Mouse (Mus musculus) MEL (cell line): ENCODE measurements around the gene Suclg1. TPM values are rescaled to one million over a fixed set of nuclear protein-coding genes. Genes with fewer than 3 reads are reported as not detected.

Source experiments
- DNase-seq: peaks from one replicate; pipeline ENCODE4 v3.0.0; 2011; ENCODE audit warnings: low read depth, low spot score
- H3K27ac ChIP-seq: 2 replicates; pipeline ENCODE4 v1.5.1; 2012; ENCODE audit warnings: low read depth, mild to moderate bottlenecking, control low read depth, low read length, moderate library complexity; ENCODE audit not compliant: control insufficient read depth
- H3K27me3 ChIP-seq, 2 experiments: fragments of 150-350 bp in 1 of 2; sonication (generic) in 1 of 2; 2 replicates each; pipeline ENCODE4 v1.6.1; 2012; ENCODE audit warnings: low read length in 2 of 2, mild to moderate bottlenecking in 2 of 2, improper control_type of control experiment in 1 of 2, moderate library complexity in 1 of 2; ENCODE audit not compliant: insufficient read depth in 2 of 2, control insufficient read depth in 1 of 2
- H3K36me3 ChIP-seq, 2 experiments: 2 replicates each; pipeline ENCODE4 v1.6.1; 2012 to 2014; ENCODE audit warnings: low read length in 2 of 2, improper control_type of control experiment in 1 of 2, inconsistent platforms in 1 of 2, mild to moderate bottlenecking in 1 of 2; ENCODE audit not compliant: insufficient read depth in 2 of 2, control insufficient read depth in 1 of 2
- H3K4me1 ChIP-seq, 2 experiments: fragments of 150-350 bp in 1 of 2; sonication (generic) in 1 of 2; 2 replicates each; pipeline ENCODE4 v1.6.1; 2012; ENCODE audit warnings: low read length in 2 of 2, improper control_type of control experiment in 1 of 2, mild to moderate bottlenecking in 1 of 2; ENCODE audit not compliant: insufficient read depth in 2 of 2, control insufficient read depth in 1 of 2
- H3K4me3 ChIP-seq, 2 experiments: fragments of 150-350 bp in 1 of 2; sonication (generic) in 1 of 2; 2 replicates each; pipeline ENCODE4 v1.5.1; 2012; ENCODE audit warnings: low read depth in 2 of 2, low read length in 2 of 2, mild to moderate bottlenecking in 2 of 2, moderate library complexity in 2 of 2, control low read depth in 1 of 2, improper control_type of control experiment in 1 of 2; ENCODE audit not compliant: control insufficient read depth in 1 of 2, insufficient read depth in 1 of 2
- H3K79me2 ChIP-seq: 2 replicates; pipeline ENCODE4 v1.6.1; 2012; ENCODE audit warnings: mild to moderate bottlenecking, low read length, moderate library complexity; ENCODE audit not compliant: control insufficient read depth, poor library complexity, insufficient read depth
- H3K9ac ChIP-seq: 2 replicates; pipeline ENCODE4 v1.6.1; 2012; ENCODE audit warnings: low read depth, mild to moderate bottlenecking, control low read depth, low read length, moderate library complexity; ENCODE audit not compliant: control insufficient read depth, poor library complexity, severe bottlenecking
- H3K9me3 ChIP-seq: fragments of 150-350 bp; sonication (generic); replicated peaks from 2 replicates; pipeline ENCODE4 v1.6.1; 2012; ENCODE audit warnings: mild to moderate bottlenecking, low read length, improper control_type of control experiment, moderate library complexity; ENCODE audit not compliant: insufficient read depth
- CHD1 ChIP-seq: IDR thresholded peaks from 2 replicates; pipeline ENCODE4 v1.6.1; 2012; ENCODE audit warnings: low read depth, mild to moderate bottlenecking, inconsistent platforms, low read length, improper control_type of control experiment
- CTCF ChIP-seq, 3 experiments: IDR thresholded peaks in 2 of 3; conservative IDR thresholded peaks in 1 of 3; 2 replicates each; pipeline ENCODE4 v1.5.1; 2011 to 2012; ENCODE audit warnings: low read length in 3 of 3, low read depth in 2 of 3, mild to moderate bottlenecking in 2 of 3, improper control_type of control experiment in 1 of 3, inconsistent platforms in 1 of 3, mixed read lengths in 1 of 3, moderate library complexity in 1 of 3; ENCODE audit not compliant: control insufficient read depth in 1 of 3, insufficient read depth in 1 of 3, poor library complexity in 1 of 3, severe bottlenecking in 1 of 3
- E2F4 ChIP-seq: IDR thresholded peaks from 2 replicates; pipeline ENCODE4 v1.6.1; 2011; ENCODE audit warnings: low read depth, low read length, improper control_type of control experiment, borderline replicate concordance
- ELF1 ChIP-seq: IDR thresholded peaks from 2 replicates; pipeline ENCODE4 v1.6.1; 2014; ENCODE audit warnings: low read depth, mild to moderate bottlenecking, inconsistent platforms, low read length, improper control_type of control experiment, moderate library complexity
- GABPA ChIP-seq: IDR thresholded peaks from 2 replicates; pipeline ENCODE4 v1.6.1; 2012; ENCODE audit warnings: low read depth, mild to moderate bottlenecking, inconsistent platforms, low read length, improper control_type of control experiment, moderate library complexity
- HCFC1 ChIP-seq: IDR thresholded peaks from 2 replicates; pipeline ENCODE4 v1.6.1; 2012; ENCODE audit warnings: low read depth, mild to moderate bottlenecking, inconsistent platforms, low read length, improper control_type of control experiment, moderate library complexity
- JUND ChIP-seq: IDR thresholded peaks from 2 replicates; pipeline ENCODE4 v1.6.1; 2011; ENCODE audit warnings: low read depth, mild to moderate bottlenecking, improper control_type of control experiment, low read length
- KAT2A ChIP-seq: conservative IDR thresholded peaks from 2 replicates; pipeline ENCODE4 v1.6.1; 2012; ENCODE audit warnings: low read depth, low read length, improper control_type of control experiment, inconsistent platforms
- MAFK ChIP-seq: IDR thresholded peaks from 2 replicates; pipeline ENCODE4 v1.6.1; 2011; ENCODE audit warnings: low read depth, mild to moderate bottlenecking, low read length, improper control_type of control experiment, borderline replicate concordance
- MAX ChIP-seq: IDR thresholded peaks from 2 replicates; pipeline ENCODE4 v1.6.1; 2011; ENCODE audit warnings: low read length, improper control_type of control experiment
- MAZ ChIP-seq: IDR thresholded peaks from 2 replicates; pipeline ENCODE4 v1.6.1; 2012; ENCODE audit warnings: low read depth, mild to moderate bottlenecking, inconsistent platforms, low read length, improper control_type of control experiment
- MXI1 ChIP-seq: IDR thresholded peaks from 2 replicates; pipeline ENCODE4 v1.6.1; 2011; ENCODE audit warnings: mild to moderate bottlenecking, low read depth, low read length, improper control_type of control experiment
- POLR2AphosphoS2 ChIP-seq: IDR thresholded peaks from 2 replicates; pipeline ENCODE4 v1.6.1; 2011; ENCODE audit warnings: low read length, improper control_type of control experiment
- RAD21 ChIP-seq: IDR thresholded peaks from 2 replicates; pipeline ENCODE4 v1.6.1; 2011; ENCODE audit warnings: mild to moderate bottlenecking, low read depth, low read length, improper control_type of control experiment
- SMC3 ChIP-seq: IDR thresholded peaks from 2 replicates; pipeline ENCODE4 v1.6.1; 2011; ENCODE audit warnings: low read depth, low read length, improper control_type of control experiment
- USF1 ChIP-seq: IDR thresholded peaks from 2 replicates; pipeline ENCODE4 v1.6.1; 2014; ENCODE audit warnings: low read depth, mild to moderate bottlenecking, inconsistent platforms, low read length, improper control_type of control experiment, moderate library complexity
- ZC3H11A ChIP-seq: IDR thresholded peaks from 2 replicates; pipeline ENCODE4 v1.6.1; 2012; ENCODE audit warnings: low read depth, mild to moderate bottlenecking, inconsistent platforms, low read length, improper control_type of control experiment
- ZKSCAN1 ChIP-seq: IDR thresholded peaks from 2 replicates; pipeline ENCODE4 v1.6.1; 2012; ENCODE audit warnings: low read depth, mild to moderate bottlenecking, inconsistent platforms, low read length, improper control_type of control experiment, moderate library complexity
- ZMIZ1 ChIP-seq: IDR thresholded peaks from 2 replicates; pipeline ENCODE4 v1.6.1; 2012; ENCODE audit warnings: low read depth, mild to moderate bottlenecking, inconsistent platforms, low read length, improper control_type of control experiment, moderate library complexity
- polyA plus RNA-seq, 2 experiments: library from polyadenylated mRNA; stranded (reverse) in 1 of 2; unstranded in 1 of 2; fragments of >175 nt in 1 of 2; fragments of >200 nt in 1 of 2; gene quantifications; 2 replicates each; pipeline versions ENCODE4 v1.2.1 to v1.2.4; 2012; ENCODE audit warnings: low replicate concordance in 2 of 2, low read depth in 1 of 2; ENCODE audit not compliant: insufficient read length in 2 of 2, insufficient read depth in 1 of 2, missing spikeins in 1 of 2
- total RNA-seq: library from RNA; depleted of rRNA; stranded (reverse); fragments of 300-350 nt; gene quantifications from 2 replicates; pipeline ENCODE4 v1.2.3, GENCODE M21; 2012

Suclg1 gene
- total and polyA plus RNA-seq, 3 experiments = 158 to 207 TPM; not detected in 1

DNA sequence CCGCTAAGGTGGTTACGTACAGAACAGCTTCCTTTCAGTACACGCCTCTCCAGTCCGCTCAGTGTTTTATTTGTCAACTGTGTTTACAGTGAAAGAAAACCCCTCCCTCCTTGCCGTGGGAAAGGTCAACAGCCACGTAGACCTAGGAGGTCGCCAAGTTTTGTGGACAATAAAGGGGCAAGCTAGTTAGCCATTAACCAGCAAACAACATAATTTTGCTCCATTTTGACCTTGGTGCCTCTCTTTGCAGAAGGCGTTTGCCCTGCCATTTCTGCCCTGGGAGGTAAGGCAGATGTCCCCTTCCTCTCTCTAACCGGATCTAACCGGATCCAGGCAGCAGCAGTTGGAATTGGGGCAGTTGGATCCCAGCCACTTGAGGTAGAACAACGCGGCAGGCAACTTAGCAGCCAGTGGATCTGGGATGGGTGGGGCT, 16.0 kb upstream of the Suclg1 start:
- H3K36me3 ChIP-seq = no peaks in the 10 kb centered on the region
- DNase-seq = no peak
- TF ChIP-seq SMC3 = no peak
- no peak for TF ChIP-seq ELF1
- TF ChIP-seq MXI1 = no peak
- no peak for TF ChIP-seq HCFC1
- no peak for TF ChIP-seq POLR2AphosphoS2
- TF ChIP-seq ZC3H11A = no peak
- no peak for TF ChIP-seq JUND
- no peak for TF ChIP-seq ZMIZ1
- TF ChIP-seq E2F4 = no peak
- no peak for TF ChIP-seq USF1
- TF ChIP-seq KAT2A = no peak
- TF ChIP-seq, all 39 proteins: peak for 0
- Histone ChIP-seq H3K27me3 (no peaks in the 10 kb centered on the region; a peak in 1 of 4 replicates), H3K79me2 (no peaks in the 10 kb centered on the region), H3K4me1 (no peaks in the 10 kb centered on the region), H3K4me3 (no peak overlapping the region), H3K9ac (no peak overlapping the region), H3K27ac (no peak overlapping the region), H3K9me3 (no peaks in the 10 kb centered on the region)

DNA sequence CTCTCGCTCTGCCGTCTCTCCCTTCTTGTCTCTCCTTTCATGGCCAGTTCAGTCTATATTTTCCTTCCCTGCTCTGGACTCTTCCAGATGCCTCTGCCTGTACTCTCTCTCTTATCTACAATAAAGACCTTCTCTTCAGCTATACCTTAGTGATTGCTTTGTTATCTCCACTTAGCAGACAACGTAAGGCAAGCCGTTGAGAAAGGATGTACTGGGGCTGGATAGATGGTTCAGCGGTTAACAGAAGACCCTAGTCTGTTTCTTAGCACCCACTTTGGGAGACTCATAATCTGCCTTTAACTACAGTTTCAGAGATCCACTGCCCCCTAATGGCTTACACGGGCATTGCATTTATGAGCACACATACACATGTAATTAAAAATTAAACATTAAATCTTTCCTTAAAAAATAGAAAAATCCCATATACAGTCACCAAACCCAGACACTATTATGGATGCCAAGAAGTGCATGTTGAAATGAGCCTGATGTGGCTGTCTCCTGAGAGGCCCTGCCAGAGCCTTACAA, 14.9 kb upstream of the Suclg1 start:
- no peaks in the 10 kb centered on the region; a peak in 1 of 4 replicates for H3K27me3 ChIP-seq
- H3K27ac ChIP-seq = no peak overlapping the region
- H3K79me2 ChIP-seq = no peaks in the 10 kb centered on the region
- TF ChIP-seq MAFK = no peak
- no peak for TF ChIP-seq MAX
- TF ChIP-seq RAD21 = peak; percentile 32
- no peak for TF ChIP-seq ZMIZ1
- no peak for TF ChIP-seq ZKSCAN1
- TF ChIP-seq MAZ = no peak
- TF ChIP-seq SMC3 = 0 out of 2 replicates have a peak, but pooled peaks have one; percentile 14
- no peak for TF ChIP-seq CHD1
- TF ChIP-seq CTCF (IDR thresholded peaks at IDR 0.05 in 2 of 3, conservative IDR thresholded peaks at IDR 0.05 in 1 of 3; ENCODE audit: control insufficient read depth in 1 of 3, insufficient read depth in 1 of 3, low read depth in 2 of 3, low read length in 3 of 3, poor library complexity in 1 of 3, severe bottlenecking in 1 of 3) = peak; percentile 9 to 49 (median 43); a peak in 4 of 6 replicates
- no peak for TF ChIP-seq GABPA
- TF ChIP-seq, all 39 proteins: peak for 3
- peak; percentile 60 for DNase-seq
- no peak overlapping the region for H3K9ac ChIP-seq
- no peaks in the 10 kb centered on the region for H3K4me1 ChIP-seq
- H3K36me3 ChIP-seq = no peaks in the 10 kb centered on the region
- no peaks in the 10 kb centered on the region for H3K9me3 ChIP-seq
- H3K4me3 ChIP-seq = no peak overlapping the region
